Mouse (Mus musculus) Patski (cell line): ENCODE data around the gene Fhad1. TPM values are rescaled to one million over a fixed set of nuclear protein-coding genes. Genes with fewer than 3 reads are reported as not detected.

Experiments used
- ATAC-seq: fragments of 100-300 bp; one replicate; pipeline ENCODE4 v1.8.0; 2021
- CTCF ChIA-PET: fragments of 350-600 bp; sonication (Branson Sonifier 250); formaldehyde crosslinking; loops from one replicate; lab custom pipeline; 2022; ENCODE audit warnings: inconsistent platforms; lab: Charles Lee
- POLR2A ChIA-PET: fragments of 350-600 bp; sonication (Branson Sonifier 250); formaldehyde crosslinking; loops from one replicate; lab custom pipeline; 2022; ENCODE audit warnings: antibody characterized with exemption, inconsistent platforms; lab: Charles Lee
- DNase-seq: peaks from one replicate; pipeline ENCODE4 v3.0.0-alpha.2; 2011; ENCODE audit warnings: low read depth, low spot score
- H3K27me3 ChIP-seq: fragments of 371-371 bp; one replicate; pipeline ENCODE4 v1.5.1; 2021
- CTCF ChIP-seq: fragments of 100-300 bp; IDR thresholded peaks from one replicate; pipeline ENCODE4 v1.5.1; 2021
- in situ Hi-C: fragments of 300-500 bp; cut with MboI; formaldehyde crosslinking; loops from 3 replicates; pipeline ENCODE4 v1.11.1; 2018; ENCODE audit warnings: low pct_unique_long_range_greater_than_20kb, mixed read lengths
- polyA plus RNA-seq: library from polyadenylated mRNA; unstranded; gene quantifications from one replicate; pipeline ENCODE4 v1.2.3, GENCODE M21; 2021

Gene Fhad1
- polyA plus RNA-seq, 1 experiment from 2014 or later, result 0.41 TPM

DNA sequence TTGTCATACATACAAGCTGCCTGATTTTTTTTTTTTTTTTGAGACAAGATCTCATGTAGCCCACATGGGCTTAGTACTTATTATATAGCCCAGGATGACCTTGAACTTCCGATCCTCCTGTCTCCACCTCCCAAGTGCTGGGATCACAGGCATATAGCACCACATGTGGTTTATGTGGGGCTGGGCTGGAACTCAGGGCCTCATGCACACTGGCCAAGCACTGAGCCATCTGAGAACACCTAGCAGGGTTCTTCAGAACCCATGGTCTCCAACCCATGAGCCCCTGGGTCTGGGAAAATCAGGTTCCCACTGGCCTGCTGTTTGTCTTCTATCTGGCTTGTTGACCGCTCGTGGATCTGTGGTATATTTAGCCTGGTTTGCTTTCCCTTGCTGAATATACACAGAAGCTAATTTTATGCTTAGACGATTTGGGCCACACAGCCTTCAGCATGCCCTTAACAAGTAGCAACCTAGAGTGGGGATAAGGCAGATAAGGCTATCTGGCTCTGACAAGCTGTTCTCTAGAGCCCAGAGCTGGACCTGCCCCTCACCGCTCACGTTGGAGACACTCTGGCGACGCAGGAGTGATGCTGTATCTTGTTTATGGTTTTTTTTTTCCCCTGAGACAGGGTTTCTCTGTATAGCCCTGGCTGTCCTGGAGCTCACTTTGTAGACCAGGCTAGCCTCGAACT lies 24.9 kb upstream of the Fhad1 start:
- no peaks in the 10 kb centered on the region for H3K27me3 ChIP-seq
- POLR2A ChIA-PET, result interaction anchor here (0.7 kb wide), 1 partner anchor 124 kb away, joined by 3 read pairs; no protein-coding TSS in a partner anchor
- in situ Hi-C loops, result no loop called here
- no peak for DNase-seq
- CTCF ChIA-PET, result no interaction called here
- TF ChIP-seq CTCF, result no peak
- no peak for ATAC-seq

- POLR2A ChIA-PET, result no interaction called here
- CTCF ChIA-PET, result no interaction called here
- DNase-seq (no peak), ATAC-seq (no peak)
- no peak for TF ChIP-seq CTCF
- in situ Hi-C loops, result no loop called here
- H3K27me3 ChIP-seq, result no peaks in the 10 kb centered on the region
Measured at GRCm38 (mm10) chr4:142037897-142038296, 23.0 kb upstream of the Fhad1 start.

- no peak for DNase-seq
Measured at GRCm38 (mm10) chr4:142028533-142028932, 13.7 kb upstream of the Fhad1 start.

GRCm38 (mm10) chr4:142026965-142027364 lies 12.1 kb upstream of the Fhad1 start:
- no peak for TF ChIP-seq CTCF
- ChIA-PET CTCF (no interaction called here), POLR2A (interaction anchor here (0.6 kb wide), 1 partner anchor 51 kb away, joined by 5 read pairs; no protein-coding TSS in a partner anchor)
- in situ Hi-C loops, result no loop called here
- DNase-seq (no peak), ATAC-seq (no peak)
- no peaks in the 10 kb centered on the region for H3K27me3 ChIP-seq

More at GRCm38 (mm10) chr4:142028533-142028932, 13.7 kb upstream of the Fhad1 start:
- no peak for TF ChIP-seq CTCF
- no peaks in the 10 kb centered on the region for H3K27me3 ChIP-seq
- no peak for ATAC-seq
- in situ Hi-C loops, result no loop called here
- ChIA-PET CTCF (no interaction called here), POLR2A (no interaction called here)

DNA sequence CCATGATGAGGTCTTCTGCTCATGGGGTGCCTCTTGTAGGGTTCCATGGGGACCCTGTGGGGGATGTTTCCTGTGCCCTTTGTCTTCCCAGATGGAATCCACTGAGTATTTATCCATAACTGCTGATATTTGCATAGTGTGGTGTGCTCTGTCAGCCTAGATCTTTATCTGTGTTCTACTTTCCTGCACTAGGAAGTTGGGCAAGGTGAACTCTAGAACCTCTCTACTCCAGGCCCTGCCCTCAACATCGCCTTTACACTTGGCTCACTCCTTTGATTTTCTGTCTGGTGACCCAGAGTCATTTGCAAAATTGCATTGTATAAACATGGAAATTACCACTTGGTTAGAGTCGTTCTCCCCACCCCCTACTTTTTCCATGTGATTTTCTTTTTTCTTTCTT lies 9.7 kb upstream of the Fhad1 start:
- no peaks in the 10 kb centered on the region for H3K27me3 ChIP-seq
- no peak for DNase-seq
- no peak for ATAC-seq
- ChIA-PET POLR2A (no interaction called here), CTCF (no interaction called here)
- in situ Hi-C loops, result no loop called here
- TF ChIP-seq CTCF, result no peak

DNA sequence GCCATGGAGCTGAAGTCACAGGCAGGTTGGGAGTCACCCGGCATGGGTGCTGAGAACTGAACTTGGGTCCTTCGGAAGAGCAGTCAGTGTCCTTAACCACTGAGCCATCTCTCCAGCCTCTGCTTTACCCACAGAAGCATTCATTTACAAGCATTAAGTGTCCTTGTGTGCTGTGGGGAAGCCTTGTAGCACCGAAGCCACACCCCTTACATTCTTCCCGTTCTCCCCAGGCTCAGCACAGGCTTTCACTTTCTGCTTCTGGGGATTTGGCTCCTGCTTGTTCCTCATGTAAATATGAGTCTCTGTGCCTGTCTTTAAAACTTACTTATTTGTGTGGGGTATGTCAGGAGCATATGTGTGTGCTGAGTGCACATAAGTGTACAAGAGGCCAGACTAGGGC lies 8.3 kb upstream of the Fhad1 start:
- in situ Hi-C loops, result no loop called here
- ChIA-PET POLR2A (no interaction called here), CTCF (no interaction called here)
- DNase-seq, result no peak
- H3K27me3 ChIP-seq, result no peaks in the 10 kb centered on the region
- ATAC-seq, result no peak
- TF ChIP-seq CTCF, result no peak

DNA sequence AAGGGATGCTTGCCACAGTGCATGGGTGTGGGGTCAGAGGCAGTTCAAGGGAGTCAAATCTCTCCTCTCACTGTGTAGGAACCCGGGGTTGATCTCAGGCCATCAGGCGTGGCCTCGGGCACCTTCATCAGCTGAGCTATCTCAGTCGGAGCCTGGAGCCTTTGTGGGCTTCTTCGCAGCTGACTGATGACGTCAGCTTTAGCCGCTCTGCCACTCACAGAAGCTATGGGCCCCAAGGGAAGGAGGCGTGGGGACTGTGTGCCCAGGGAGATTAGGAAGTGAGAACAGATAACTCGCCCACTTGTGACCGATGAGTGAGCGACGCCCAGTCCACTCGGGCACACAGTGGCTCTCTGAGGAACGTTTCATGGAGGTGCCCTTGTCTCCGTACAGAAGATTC lies 2.8 kb upstream of the Fhad1 start:
- in situ Hi-C loops, result no loop called here
- DNase-seq (no peak), ATAC-seq (no peak)
- ChIA-PET CTCF (no interaction called here), POLR2A (no interaction called here)
- H3K27me3 ChIP-seq, result no peaks in the 10 kb centered on the region
- no peak for TF ChIP-seq CTCF

DNA sequence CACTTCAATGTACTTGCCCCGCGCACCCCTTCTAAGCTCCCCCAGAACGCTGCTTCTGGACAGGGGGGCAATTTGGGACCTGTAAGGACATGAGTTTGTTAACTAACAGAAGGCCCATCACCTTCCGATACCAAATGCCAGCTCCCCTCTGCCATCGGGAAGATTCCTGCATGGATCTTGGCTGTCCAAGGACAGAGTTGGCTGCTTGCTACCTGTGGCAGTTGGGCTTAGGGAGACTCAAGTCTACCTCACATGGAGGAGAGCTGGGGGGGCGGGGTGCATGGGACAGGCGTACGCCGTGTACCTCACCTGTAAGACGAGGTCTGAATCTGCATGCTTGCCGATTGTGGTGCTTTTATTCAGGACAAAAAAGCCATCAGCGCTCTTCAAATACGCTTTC lies 3.6 kb downstream of the Fhad1 start:
- H3K27me3 ChIP-seq, result no peaks in the 10 kb centered on the region
- no peak for ATAC-seq
- in situ Hi-C loops, result no loop called here
- no peak for DNase-seq
- POLR2A ChIA-PET, result no interaction called here
- no peak for TF ChIP-seq CTCF
- CTCF ChIA-PET, result interaction anchor here (0.9 to 2.5 kb wide), 3 partner anchors 35 to 86 kb away, joined by 3 to 8 read pairs (median 4); no protein-coding TSS in a partner anchor

DNA sequence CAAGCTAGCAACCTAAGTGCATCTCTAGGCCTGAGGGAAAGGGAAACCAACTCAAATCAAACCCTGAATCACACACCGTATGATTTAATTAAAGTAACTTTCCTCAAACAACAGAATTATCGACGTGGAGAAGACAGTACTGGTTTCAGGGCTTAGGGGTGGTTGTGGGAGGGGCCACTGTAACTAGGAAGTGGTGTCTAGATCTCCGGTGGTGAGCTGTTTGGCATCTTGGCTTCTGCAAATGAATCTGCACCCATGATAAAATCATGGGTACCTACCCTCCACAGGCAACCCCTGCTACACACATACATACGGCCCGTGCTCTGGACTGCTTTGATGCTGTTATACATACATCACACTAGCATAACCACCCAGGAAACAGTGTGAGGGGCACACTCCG lies 4.4 kb downstream of the Fhad1 start:
- ChIA-PET POLR2A (no interaction called here), CTCF (interaction anchor here (0.9 to 2.5 kb wide), 3 partner anchors 34 to 87 kb away, joined by 3 to 8 read pairs (median 4); no protein-coding TSS in a partner anchor)
- no peak for TF ChIP-seq CTCF
- DNase-seq (no peak), ATAC-seq (no peak)
- H3K27me3 ChIP-seq, result no peaks in the 10 kb centered on the region
- in situ Hi-C loops, result no loop called here

GRCm38 (mm10) chr4:142008206-142008605 lies 6.7 kb downstream of the Fhad1 start:
- ChIA-PET CTCF (no interaction called here), POLR2A (no interaction called here)
- TF ChIP-seq CTCF, result no peak
- DNase-seq, result no peak
- in situ Hi-C loops, result no loop called here
- no peak for ATAC-seq
- H3K27me3 ChIP-seq, result no peaks in the 10 kb centered on the region

- TF ChIP-seq CTCF, result no peak
- in situ Hi-C loops, result loop anchor here (5.0 kb wide), 2 partner anchors 92 to 142 kb away; no protein-coding TSS in a partner anchor
- no peaks in the 10 kb centered on the region for H3K27me3 ChIP-seq
- ChIA-PET CTCF (no interaction called here), POLR2A (no interaction called here)
- no peak for DNase-seq
- ATAC-seq, result no peak
Measured at GRCm38 (mm10) chr4:142000581-142000980, 14.3 kb downstream of the Fhad1 start.
